Mouse (Mus musculus) liver, adult (tissue): ENCODE measurements around the gene Cdh13.

Experiments
- GATA4 ChIP-seq: IDR thresholded peaks from 2 replicates; pipeline ENCODE4 v1.6.1; 2014; ENCODE audit warnings: mild to moderate bottlenecking, low read length; ENCODE audit not compliant: insufficient replicate concordance

Cdh13 gene

DNA sequence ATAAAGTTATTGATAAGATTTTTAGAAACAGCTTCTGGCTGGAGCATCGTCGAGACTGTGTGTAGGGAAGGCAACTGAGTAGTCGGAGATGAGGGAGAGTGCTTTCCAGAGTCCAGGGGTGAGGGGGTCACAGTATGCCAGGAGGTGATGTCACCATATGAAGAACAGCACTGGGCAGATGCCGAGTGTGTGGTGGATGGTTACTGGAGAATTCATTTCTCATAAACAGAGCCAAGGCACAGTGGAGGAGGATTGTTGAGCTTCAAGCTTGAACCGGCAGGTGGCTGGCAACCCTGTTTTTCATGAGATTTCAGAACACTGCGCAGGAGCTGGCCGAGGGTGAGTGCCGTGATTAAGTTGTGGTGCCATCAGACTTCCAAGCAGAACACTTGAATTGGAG lies 317.8 kb downstream of the Cdh13 start:
- no peak for TF ChIP-seq GATA4

DNA sequence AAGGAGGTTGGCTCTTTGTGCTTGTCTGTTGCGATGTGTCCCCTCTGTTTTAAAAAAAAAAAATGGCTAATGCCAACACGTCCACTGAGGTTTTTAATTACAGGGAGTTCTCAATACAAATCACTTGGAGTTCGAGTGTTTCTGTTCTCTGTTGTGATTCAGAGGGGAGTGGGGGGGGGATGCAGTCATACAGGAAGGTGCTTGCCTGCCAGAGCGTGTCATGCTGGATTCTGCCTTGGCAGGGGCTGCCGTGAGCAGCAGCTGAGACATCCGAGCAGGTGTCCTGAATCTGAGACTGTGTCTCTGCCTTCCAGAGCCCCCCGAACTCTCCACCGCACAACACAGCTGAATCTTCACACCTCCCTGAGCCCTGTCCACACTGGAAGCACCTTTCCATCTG lies 318.5 kb downstream of the Cdh13 start:
- no peak for TF ChIP-seq GATA4

DNA sequence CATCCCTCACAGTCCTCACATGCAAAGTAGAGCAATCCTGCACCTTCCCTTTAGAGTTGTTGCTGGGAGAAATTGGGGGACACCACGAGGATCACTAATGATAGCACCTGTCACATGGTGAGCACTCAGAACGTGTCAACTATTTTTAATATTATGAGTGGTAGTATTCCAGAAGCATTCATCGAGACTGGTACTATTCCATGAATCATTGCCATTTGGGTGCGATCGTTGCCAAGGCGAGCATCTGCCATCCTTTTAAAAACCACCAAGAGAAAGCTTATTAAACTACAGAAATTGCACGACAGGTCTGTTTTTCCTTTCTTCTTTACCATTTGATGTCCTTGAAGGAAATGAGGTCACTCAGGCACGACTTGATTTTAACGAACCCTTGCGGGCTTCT lies 328.0 kb downstream of the Cdh13 start:
- TF ChIP-seq GATA4 = no peak

DNA sequence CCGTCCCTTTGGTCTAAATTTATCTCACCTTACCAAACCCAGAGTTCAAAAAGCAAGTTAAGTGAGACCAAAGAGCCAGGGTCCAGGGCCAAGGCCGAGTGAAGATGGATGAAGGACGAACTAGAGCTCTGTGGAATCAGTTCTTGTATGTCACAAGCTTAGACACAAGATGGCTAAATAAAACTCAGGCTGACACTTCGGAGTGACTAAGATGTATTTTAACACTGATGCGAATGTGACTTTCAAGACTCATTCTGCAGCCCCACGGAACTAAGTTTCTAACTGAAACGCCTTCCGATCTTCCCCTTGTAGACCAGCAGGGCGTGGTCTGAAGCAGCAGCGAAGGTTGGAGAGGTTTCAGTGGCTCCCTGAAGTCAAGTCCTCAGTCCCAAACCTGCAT lies 334.7 kb downstream of the Cdh13 start:
- TF ChIP-seq GATA4 = no peak

DNA sequence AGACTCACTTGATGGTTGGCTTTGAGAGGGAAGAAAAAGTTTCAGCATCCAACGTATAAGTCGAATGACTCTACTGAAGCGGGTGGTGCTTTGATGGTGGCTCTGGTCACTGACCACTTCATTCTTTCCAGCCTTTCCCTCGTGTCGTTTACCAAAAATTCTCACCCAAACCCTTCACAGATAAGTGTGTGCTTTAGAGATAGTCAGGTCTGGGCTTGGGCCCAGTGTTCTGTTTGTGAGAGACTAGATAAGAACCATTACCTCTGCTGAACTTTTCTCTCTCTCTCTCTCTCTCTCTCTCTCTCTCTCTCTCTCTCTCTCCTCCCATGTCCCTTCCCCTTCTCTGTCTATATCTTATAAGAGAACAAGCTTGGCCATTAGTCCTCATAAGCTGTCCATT lies 342.9 kb downstream of the Cdh13 start:
- TF ChIP-seq GATA4 = no peak

DNA sequence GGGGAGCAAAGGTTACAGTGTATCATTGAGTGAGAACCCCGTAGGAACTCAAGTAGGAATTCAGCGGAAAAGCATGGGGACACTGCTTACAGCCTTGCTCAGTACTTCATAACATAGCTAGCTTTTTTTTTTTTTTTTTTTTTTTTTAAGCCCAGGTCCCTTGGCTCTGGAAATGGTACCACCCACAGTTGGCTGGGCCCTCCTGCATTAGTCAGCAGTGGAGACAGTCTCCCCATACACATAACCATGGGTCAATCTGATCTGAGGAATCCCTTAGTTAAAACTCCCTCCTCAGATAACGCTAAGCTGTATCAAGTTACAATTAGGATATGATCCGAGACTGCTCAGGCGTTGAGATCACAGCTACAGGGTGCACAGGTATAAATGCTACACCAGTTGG lies 344.2 kb downstream of the Cdh13 start:
- TF ChIP-seq GATA4 = no peak

DNA sequence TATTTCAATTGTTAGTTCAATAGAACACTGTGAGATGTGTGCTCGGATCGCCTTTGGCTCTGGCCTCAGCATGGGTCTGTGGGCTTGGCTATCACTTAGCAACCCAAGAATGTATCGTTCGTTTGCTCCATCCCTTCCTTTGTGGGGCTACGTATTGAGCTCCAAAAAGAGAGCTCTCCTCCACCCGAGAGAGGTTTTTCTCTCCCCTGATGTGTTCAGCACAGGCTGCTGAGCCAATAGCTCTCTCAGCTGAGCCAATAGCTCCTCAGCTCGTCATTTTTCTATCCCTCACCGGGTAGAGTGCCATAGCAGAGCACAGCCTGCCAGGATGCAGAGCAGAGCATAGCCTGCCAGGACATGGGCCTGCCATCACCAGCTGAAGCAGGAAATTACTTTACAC lies 345.2 kb downstream of the Cdh13 start:
- TF ChIP-seq GATA4 = no peak

DNA sequence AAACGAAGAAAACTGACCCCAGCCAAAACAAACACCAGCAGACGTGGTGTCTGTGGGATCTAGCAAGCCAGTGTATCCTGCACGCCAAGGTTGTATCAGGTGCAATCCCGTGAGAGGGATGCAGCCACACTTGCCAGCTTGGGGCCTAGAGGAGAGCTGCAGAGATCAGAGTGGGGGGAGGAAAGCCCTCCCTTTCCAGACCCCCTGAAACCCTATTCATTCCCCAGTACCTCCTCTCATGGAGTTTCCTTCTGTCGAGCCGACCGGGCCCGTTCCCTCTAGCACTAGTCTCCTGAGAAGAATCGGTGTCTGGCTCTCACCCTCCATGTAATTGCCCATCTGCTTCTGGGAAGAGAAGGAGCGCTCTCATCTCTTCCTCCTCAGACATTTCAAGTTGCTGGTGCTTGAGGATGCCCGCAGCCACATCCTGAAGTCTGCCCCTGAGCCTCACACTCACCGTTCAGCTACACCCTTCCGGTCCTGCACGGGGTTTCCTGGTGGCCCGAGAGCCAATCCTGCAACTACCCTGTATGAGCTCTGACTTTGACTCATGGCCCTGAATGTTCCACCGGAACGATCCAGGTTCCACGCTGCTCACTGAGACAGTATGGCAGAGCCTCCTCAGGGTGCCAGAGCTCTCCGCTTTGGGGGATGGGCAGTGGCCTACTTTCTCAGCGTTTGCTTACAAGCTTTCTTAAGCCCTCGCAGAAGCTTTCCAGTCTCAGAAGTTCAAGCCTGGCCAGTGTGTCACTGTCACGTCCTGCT lies 351.9 kb downstream of the Cdh13 start:
- TF ChIP-seq GATA4 = no peak

DNA sequence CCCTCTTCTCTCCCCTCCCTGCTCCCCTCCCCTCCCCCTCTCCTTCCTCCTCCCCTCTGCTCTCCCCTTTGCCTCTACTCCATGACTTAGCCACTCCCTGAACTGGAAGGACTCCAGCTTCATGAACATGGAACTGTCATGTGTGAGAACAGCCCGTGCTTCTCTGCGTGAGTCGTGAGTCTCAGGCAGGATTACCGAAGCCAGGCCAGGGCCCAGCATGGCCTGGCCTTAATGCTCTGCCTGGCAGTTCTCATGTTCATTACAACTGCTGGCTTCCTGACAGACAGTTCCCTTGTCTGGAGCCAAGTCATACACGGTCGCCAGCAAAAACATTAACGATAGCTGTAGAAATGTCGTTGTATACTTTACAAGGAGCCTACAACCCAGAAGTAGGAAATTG lies 356.1 kb downstream of the Cdh13 start:
- no peak for TF ChIP-seq GATA4

DNA sequence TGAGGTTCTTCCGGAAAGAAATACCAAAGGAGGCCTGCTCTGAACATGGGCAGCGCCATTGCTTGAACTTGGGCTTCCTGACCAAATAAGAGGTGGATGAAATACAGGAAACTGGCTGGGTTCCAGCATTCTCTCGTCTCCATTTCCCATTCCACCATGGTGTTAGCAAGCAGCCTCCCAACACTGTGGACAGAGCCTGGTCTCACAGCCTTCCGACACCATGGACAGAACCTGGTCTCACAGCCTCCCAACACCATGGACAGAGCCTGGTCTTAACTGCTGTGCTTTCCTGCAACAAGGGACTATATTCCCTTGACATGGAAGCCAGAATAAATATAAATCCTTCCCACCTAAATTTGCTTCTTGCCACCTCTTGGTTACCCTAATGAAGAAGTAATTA lies 358.3 kb downstream of the Cdh13 start:
- TF ChIP-seq GATA4 = no peak

DNA sequence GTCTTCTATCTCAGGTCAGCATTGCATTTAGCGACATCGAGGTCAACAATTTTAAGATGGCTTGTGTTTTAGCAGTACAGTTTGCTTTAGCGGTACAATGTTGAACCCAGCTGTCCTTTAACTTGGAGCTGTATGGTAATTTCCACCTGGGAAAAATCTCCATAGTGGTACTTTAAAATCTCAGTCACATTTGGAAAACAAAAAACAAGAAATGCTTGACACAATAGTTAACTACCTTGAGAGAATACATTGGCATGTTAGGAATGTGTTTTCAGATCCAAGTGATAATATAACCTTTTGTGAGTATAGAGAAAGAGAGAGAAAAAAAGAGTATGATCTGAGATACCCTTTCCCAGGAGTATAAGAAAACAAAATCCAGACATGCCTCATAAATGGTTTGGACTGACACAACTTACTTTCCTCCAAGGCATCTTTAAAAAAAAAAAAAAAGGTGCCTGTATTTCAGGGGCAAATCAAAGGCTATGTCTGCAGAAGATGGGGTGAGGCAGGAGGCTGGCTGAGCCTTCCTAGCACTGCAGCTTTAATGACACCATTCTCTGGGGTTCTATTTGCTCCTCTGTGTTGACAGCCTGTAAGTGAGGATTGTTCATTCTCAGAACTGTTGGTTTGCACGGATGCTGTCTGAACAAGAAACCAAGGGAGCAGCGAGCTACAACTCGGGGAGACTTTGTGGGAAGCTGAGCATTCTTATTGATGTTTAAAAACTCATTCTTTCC lies 365.4 kb downstream of the Cdh13 start:
- no peak for TF ChIP-seq GATA4

DNA sequence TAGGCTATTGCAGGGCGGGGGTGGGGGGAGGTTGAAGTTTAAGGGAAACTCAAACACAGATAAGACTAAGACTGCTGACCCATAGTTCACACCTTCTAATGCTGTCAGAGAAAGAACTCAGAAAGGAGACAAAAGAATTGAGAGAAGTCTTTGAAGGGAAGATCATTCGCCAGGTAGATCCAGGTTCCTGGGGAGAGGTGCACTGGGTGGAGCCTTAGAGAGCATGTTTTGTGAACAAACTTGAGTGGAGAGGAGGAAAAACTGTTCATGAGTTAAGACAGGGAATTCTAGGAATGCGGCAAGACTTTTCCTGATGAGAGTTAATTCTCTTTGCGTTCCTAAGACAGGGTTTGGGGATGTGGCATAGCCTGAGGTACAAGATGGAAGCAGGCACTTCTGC lies 366.4 kb downstream of the Cdh13 start:
- TF ChIP-seq GATA4 = no peak

DNA sequence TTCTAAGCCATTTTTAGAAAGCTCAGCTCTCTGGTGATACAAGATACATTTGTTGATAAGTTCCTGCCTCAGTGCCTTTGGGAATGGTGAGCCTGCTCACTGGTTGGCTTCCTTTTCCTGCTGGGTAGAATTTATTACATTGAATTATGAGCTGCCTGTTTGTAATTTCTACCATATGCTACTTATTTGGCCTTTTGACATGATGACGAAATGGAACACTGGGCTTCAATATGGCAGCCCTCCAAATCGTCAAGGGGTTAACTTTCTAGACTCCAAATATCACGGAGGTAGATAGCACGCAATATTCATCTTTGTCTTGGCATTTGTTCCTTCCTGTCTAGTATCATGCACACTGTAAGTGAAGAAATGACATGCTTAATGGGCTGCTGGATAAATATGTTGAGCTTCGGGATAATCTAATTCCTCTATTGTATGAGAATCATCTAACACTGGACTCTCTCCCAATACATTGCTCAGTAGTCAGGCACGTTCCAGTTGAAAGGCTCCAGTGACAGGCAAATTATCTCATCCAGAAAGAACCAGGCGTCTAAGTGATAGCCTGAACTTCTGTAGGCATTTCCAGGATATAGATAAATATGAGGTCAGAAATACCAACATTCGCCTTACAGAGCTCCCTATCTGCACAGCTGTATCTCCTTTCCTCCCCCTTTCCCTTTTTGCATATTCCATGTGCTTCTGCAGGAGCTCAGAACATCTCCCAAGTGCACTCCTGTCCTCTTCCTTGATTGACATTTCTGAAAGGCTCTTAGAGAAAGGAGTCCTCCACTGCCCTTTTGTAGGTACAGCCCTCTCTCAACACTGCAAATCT lies 378.7 kb downstream of the Cdh13 start:
- peak; percentile 80 for TF ChIP-seq GATA4

DNA sequence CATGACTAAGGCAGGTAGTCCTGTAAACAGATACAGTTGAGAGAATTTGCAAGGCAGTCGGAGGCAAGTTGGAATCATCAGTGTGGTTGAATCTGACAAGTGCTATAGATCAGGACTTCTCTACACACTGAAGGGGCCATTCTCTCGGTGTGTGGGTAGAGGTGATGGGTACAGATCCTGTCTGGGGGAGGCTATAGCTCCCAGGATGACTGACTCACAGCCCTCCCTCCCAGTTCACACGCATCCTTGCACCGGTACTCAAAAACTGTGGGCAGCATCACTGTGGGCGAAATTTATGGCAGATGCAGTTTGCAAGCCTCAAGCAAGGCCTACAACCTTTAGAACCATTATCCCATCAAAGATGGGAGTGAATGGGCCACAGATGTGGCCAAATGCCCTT lies 381.5 kb downstream of the Cdh13 start:
- TF ChIP-seq GATA4 = no peak

DNA sequence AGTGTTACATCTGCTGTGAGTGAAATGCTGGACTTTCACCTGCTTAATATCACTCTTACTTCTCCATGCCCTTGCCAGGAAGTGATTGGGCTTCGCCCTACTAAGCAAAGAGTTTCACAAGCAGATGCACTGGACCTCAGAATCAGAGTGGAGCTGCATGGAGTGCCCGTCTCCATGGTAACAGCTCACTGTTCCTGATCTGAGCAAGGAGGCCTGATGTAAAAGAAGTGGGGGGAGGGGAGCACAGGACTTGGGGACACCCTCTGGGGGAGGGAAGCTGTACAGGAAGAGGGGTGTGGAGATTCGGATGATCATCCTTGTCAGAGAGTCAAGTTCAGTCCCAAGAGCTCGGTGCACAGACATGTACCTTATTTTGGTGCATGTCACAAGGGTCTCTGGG lies 384.2 kb downstream of the Cdh13 start:
- no peak for TF ChIP-seq GATA4

DNA sequence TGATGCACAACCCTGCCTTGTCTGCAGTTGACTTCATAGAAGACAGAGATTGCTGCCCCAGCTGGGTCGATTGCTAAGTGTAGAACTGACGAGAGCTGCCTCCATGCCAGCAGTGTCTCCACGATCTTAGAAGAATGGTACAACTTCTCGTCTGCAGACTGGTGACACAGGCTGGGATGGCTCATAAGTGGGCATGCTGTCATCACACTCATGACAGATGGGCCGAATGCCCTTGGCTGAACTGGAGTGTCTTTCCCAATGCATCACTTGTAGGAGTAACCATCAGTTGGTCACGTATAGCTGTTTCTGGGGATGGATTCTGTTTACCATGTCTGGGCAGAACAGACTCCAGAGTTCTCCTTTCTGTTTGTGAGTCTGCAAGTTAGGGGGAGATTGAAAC lies 392.7 kb downstream of the Cdh13 start:
- no peak for TF ChIP-seq GATA4
